Mouse (Mus musculus): ENCODE data around the gene Hcn4.

The Hcn4 gene

GRCm38 (mm10) chr9:58849576-58850315 lies 26.5 kb downstream of the Hcn4 start:
- DNase-seq (ENCODE audit: low read depth), result no peak

GRCm38 (mm10) chr9:58854931-58855330 lies 31.7 kb downstream of the Hcn4 start:
- no peak for DNase-seq (ENCODE audit: low read depth)

GRCm38 (mm10) chr9:58859080-58859635 lies 35.9 kb downstream of the Hcn4 start:
- no peak for DNase-seq (ENCODE audit: low read depth)

GRCm38 (mm10) chr9:58863826-58864225 lies 40.6 kb downstream of the Hcn4 start:
- DNase-seq (ENCODE audit: low read depth), result no peak

GRCm38 (mm10) chr9:58871141-58871540 lies 47.9 kb downstream of the Hcn4 start:
- no peak for DNase-seq (ENCODE audit: low read depth)

- DNase-seq (ENCODE audit: low read depth), result peak; percentile 59
Observed at GRCm38 (mm10) chr9:58873541-58874324, 50.5 kb downstream of the Hcn4 start.

GRCm38 (mm10) chr9:58874354-58874753 lies 51.1 kb downstream of the Hcn4 start:
- no peak for DNase-seq (ENCODE audit: low read depth)

- DNase-seq (ENCODE audit: low read depth), result no peak
Observed at GRCm38 (mm10) chr9:58875439-58875838, 52.2 kb downstream of the Hcn4 start.

GRCm38 (mm10) chr9:58876946-58877625 lies 53.9 kb downstream of the Hcn4 start:
- DNase-seq (ENCODE audit: low read depth), result no peak

- DNase-seq (ENCODE audit: low read depth), result no peak
Observed at GRCm38 (mm10) chr9:58879836-58880235, 56.6 kb downstream of the Hcn4 start.

GRCm38 (mm10) chr9:58882686-58883085 lies 59.5 kb downstream of the Hcn4 start:
- no peak for DNase-seq (ENCODE audit: low read depth)

GRCm38 (mm10) chr9:58889782-58890448 lies 66.7 kb downstream of the Hcn4 start:
- no peak for DNase-seq (ENCODE audit: low read depth)

- no peak for DNase-seq (ENCODE audit: low read depth)
Observed at GRCm38 (mm10) chr9:58890893-58891292, 67.7 kb downstream of the Hcn4 start.

- DNase-seq (ENCODE audit: low read depth), result peak; percentile 10
Observed at GRCm38 (mm10) chr9:58891840-58892640, 68.8 kb downstream of the Hcn4 start.

- DNase-seq (ENCODE audit: low read depth), result peak; percentile 28
Observed at GRCm38 (mm10) chr9:58899602-58900001, 76.4 kb downstream of the Hcn4 start.

- DNase-seq (ENCODE audit: low read depth), result peak; percentile 65
Observed at GRCm38 (mm10) chr9:58902869-58903585, 79.8 kb downstream of the Hcn4 start.
